Mouse (Mus musculus) stomach, postnatal 0 days (tissue): ENCODE data around the gene St6gal2.

Experiments
- CTCF ChIP-seq: IDR thresholded peaks from 2 replicates; pipeline ENCODE4 v1.5.1; 2016; ENCODE audit warnings: antibody characterized with exemption, low read depth, mild to moderate bottlenecking, moderate library complexity
- EP300 ChIP-seq: optimal IDR thresholded peaks from 2 replicates; pipeline ENCODE3; 2016; ENCODE audit warnings: antibody characterized with exemption

GRCm38 (mm10) chr17:55460187-55460586 is 15.0 kb downstream of the St6gal2 start:
- TF ChIP-seq CTCF, result no peak
- TF ChIP-seq EP300, result no peak
